8 mouse cellular contexts compared by ENCODE assay signal in genomic region chr8:120071684-120072083, GRCm38 (mm10). TPM values are rescaled to one million over a fixed set of nuclear protein-coding genes. Genes with fewer than 3 reads are reported as not detected.
DNase-seq lines count a peak whose midpoint lies in the region; ATAC-seq lines count a peak whose summit lies in the region.

No protein-coding gene starts in this region.

- no peak overlapping the region for H3K4me3 ChIP-seq in hindbrain, embryonic 15.5 days

- DNase-seq in WW6 (ENCODE audit: low read depth, low spot score), result peak; percentile 48
- peak; percentile 93 to 94 for DNase-seq in cerebellum, postnatal 14 days
- DNase-seq in frontal cortex, postnatal 25 days (ENCODE audit: low spot score in 2 of 2), result peak; percentile 83 to 90
- peak; percentile 82 to 92 for DNase-seq in layer of hippocampus, postnatal 25 days (ENCODE audit: extremely low spot score in 1 of 2, low spot score in 1 of 2)
- DNase-seq in lung, postnatal 14 days, result peak; percentile 87
- peak; percentile 72 for DNase-seq in right cerebral cortex, adult 18-20 months
- peak; percentile 71 to 80 for DNase-seq in urinary bladder, adult 18-20 months (ENCODE audit: low spot score in 2 of 2)

- 26% methylated on average over 4 of the region's 4 CpGs for WGBS in hindbrain, embryonic 15.5 days

- no peak overlapping the region for H3K4me2 ChIP-seq in hindbrain, embryonic 15.5 days

- no peaks in the 10 kb centered on the region for H3K4me1 ChIP-seq in hindbrain, embryonic 15.5 days (replicated peaks)

- H3K36me3 ChIP-seq in hindbrain, embryonic 15.5 days, result no peaks in the 10 kb centered on the region

- peak; percentile 75; the same call in 1 of the 2 replicates for ATAC-seq in hindbrain, embryonic 15.5 days (ENCODE audit: low FRiP score, low read depth)

- H3K27ac ChIP-seq in hindbrain, embryonic 15.5 days (replicated peaks), result no peak overlapping the region

- no peaks in the 10 kb centered on the region for H3K27me3 ChIP-seq in hindbrain, embryonic 15.5 days

- no peaks in the 10 kb centered on the region for H3K9me3 ChIP-seq in hindbrain, embryonic 15.5 days

- H3K9ac ChIP-seq in hindbrain, embryonic 15.5 days, result no peak overlapping the region

RNA-seq across cellular contexts. Expression of gene Zdhhc7, which starts 29.6 kb away (rescaled TPM):
- 28.8 and 30.7 TPM in 2 replicates for polyA plus RNA-seq in hindbrain, embryonic 15.5 days (2015; fragmentation: Nextera tagmentation; extraction: Ambion mirVana)
- total RNA-seq in layer of hippocampus, postnatal 25 days (2021), result 10 to 100 TPM; 36.5 to 40.0 TPM

RNA-seq across cellular contexts. Expression of gene 6430548M08Rik, which starts 42.3 kb away (rescaled TPM):
- 30.9 and 36.8 TPM in 2 replicates for polyA plus RNA-seq in hindbrain, embryonic 15.5 days (2015; fragmentation: Nextera tagmentation; extraction: Ambion mirVana)
- total RNA-seq in layer of hippocampus, postnatal 25 days (2021), result 100 to 1,000 TPM; 151 to 168 TPM
